Mouse (Mus musculus): Measurements from ENCODE around the gene Defa23. TPM values are rescaled to one million over a fixed set of nuclear protein-coding genes. Genes with fewer than 3 reads are reported as not detected.

Defa23 gene
- polyA plus RNA-seq (2012; rRNA removed), result not detected in 2 replicates

GRCm38 (mm10) chr8:21054747-21055146, at the start of gene Defa23:
Defa23 (plus strand) TSS chr8:21055047.

GRCm38 (mm10) chr8:21025245-21025644, 29.6 kb upstream of the Defa23 start, which contains the start of gene Defa21:
Defa21 (plus strand) TSS chr8:21025545.

GRCm38 (mm10) chr8:21064738-21065137, 9.9 kb downstream of the Defa23 start, which contains the start of gene Defa35:
Defa35 (plus strand) TSS chr8:21065038.

GRCm38 (mm10) chr8:21084142-21084541, 29.3 kb downstream of the Defa23 start, which contains the start of gene Defa25:
Defa25 (plus strand) TSS chr8:21084442.

GRCm38 (mm10) chr8:21095950-21096349, 41.1 kb downstream of the Defa23 start, which contains the start of gene Gm14851:
Gm14851 (minus strand) TSS chr8:21096050.

Other genes with a start within 250 kb of the Defa23 start
- not detected in 2 replicates for gene Defb33, start 162.4 kb upstream of the Defa23 start, polyA plus RNA-seq (2012; rRNA removed)
- not detected in 2 replicates for gene Gm15056, start 152.4 kb upstream of the Defa23 start, polyA plus RNA-seq (2012; rRNA removed)
- gene Gm6040, start 133.0 kb upstream of the Defa23 start, polyA plus RNA-seq (2012; rRNA removed), result not detected in 2 replicates
- gene AY761185, start 110.3 kb upstream of the Defa23 start, polyA plus RNA-seq (2012; rRNA removed), result not detected in 2 replicates
- not detected in 2 replicates for gene Defa21, start 29.5 kb upstream of the Defa23 start, polyA plus RNA-seq (2012; rRNA removed)
- gene Defa35, start 10.0 kb downstream of the Defa23 start, polyA plus RNA-seq (2012; rRNA removed), result not detected in 2 replicates
- gene Defa25, start 29.4 kb downstream of the Defa23 start, polyA plus RNA-seq (2012; rRNA removed), result not detected in 2 replicates
- not detected in 2 replicates for gene Gm14851, start 41.0 kb downstream of the Defa23 start, polyA plus RNA-seq (2012; rRNA removed)
- not detected in 2 replicates for gene Defa30, start 79.6 kb downstream of the Defa23 start, polyA plus RNA-seq (2012; rRNA removed)
- 1.0 TPM in 1 of 2 replicates, not detected in the other for gene Defa22, start 107.2 kb downstream of the Defa23 start, polyA plus RNA-seq (2012; rRNA removed)
- gene Defa31, start 136.6 kb downstream of the Defa23 start, polyA plus RNA-seq (2012; rRNA removed), result not detected in 2 replicates
- gene Gm15293, start 146.5 kb downstream of the Defa23 start, polyA plus RNA-seq (2012; rRNA removed), result not detected in 2 replicates
- gene Gm15292, start 194.7 kb downstream of the Defa23 start, polyA plus RNA-seq (2012; rRNA removed), result not detected in 2 replicates